Mouse (Mus musculus) liver, embryonic 14.5 days (tissue): ENCODE measurements around the gene Amotl1.

Source experiments
- CTCF ChIP-seq: IDR thresholded peaks from 2 replicates; pipeline ENCODE4 v1.5.1; 2016; ENCODE audit warnings: antibody characterized with exemption, low read depth, control low read depth
- EP300 ChIP-seq: IDR thresholded peaks from 2 replicates; pipeline ENCODE4 v1.6.1; 2016; ENCODE audit warnings: antibody characterized with exemption, low read depth

DNA sequence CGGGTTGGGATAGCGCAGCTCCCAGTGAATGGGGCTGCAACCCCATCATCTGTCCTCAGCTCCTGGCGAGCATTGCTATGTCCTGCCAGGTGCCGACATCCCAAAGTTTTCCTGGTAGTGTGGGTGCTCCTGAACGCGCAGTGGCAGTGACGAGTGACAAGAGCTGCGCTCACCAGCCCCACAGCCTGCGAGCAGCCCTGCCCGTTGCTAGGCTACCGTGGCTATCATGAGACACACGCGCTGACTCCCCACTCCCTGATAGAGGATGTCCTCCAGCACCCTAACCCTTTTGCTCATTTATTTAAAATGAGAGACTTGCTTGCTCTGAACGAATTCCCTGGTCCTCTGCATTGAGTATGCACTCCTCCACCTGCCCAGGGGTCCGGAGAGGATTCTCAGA lies 10.7 kb downstream of the Amotl1 start:
- TF ChIP-seq EP300: no peak
- no peak for TF ChIP-seq CTCF
